Mouse (Mus musculus) heart, adult 2 months (tissue): ENCODE measurements around the gene Epb41l3.

Experiments
- CTCF ChIP-seq: fragments of 200-600 bp; IDR thresholded peaks from 2 replicates; pipeline ENCODE4 v1.8.1; 2022; ENCODE audit warnings: antibody characterized with exemption, mild to moderate bottlenecking, moderate library complexity
- EP300 ChIP-seq: fragments of 200-500 bp; IDR thresholded peaks from 2 replicates; pipeline ENCODE4 v1.6.1; 2011; ENCODE audit warnings: low read depth, low read length, control low read depth; ENCODE audit not compliant: insufficient read depth
- POLR2A ChIP-seq: fragments of 200-500 bp; IDR thresholded peaks from 2 replicates; pipeline ENCODE4 v1.6.1; 2011; ENCODE audit warnings: mild to moderate bottlenecking, low read depth, low read length, control low read depth; ENCODE audit not compliant: insufficient read depth

GRCm38 (mm10) chr17:69129434-69129833 lies 54.0 kb downstream of the Epb41l3 start:
- TF ChIP-seq CTCF = no peak
- no peak for TF ChIP-seq POLR2A
- TF ChIP-seq EP300 = no peak
